Mouse (Mus musculus): ENCODE measurements at regions not wholly inside any gene's neighbourhood (a gene's known extent, or its start where the extent isn't known, plus 50 kb on each side); places are given as distances from the start of the nearest gene placed in this dataset.

- no peak for DNase-seq
These were observed 103.5 kb upstream of the Fut8 start for GRCm38 (mm10) chr12:77134306-77135010.

DNA sequence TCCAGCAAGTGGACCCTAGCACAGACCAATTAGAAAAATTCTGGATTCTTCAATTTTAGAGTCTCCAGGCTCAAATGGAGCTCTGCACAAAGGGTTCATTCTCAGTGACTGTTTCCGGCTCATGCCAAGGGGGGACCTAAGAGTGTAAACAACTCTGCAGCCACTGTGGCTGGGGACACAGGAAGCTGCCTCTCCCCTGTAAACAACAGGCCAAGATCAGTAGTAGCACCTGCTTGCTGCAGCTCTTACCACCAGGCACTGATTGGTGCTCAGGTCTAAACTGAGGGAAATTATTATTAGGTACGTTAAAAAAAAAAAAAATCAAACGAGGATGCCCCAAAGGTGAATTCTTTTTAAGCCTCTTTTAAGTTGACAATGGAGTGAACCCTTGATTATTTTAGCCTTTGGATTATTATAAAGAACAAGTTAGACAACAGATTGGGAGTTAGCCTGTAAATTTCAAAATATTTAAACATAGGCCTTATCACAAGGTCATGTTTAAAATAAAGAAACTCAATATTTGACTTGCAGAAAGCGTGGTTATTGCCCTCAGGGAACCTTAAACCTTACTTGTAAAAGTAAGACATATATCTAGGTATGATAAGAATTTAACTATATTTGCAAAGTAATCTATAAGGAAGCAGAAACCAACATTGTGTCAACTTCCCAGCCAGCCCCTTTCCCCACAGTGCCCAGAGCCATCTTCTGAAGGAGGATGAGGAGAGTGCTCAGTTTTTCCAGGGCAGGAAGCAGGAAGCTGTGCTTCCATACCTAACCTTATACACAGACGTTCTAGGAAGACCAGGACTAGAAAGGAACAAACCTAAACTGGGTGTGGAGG lies 104.2 kb upstream of the Fut8 start:
- DNase-seq, result no peak

- DNase-seq, result no peak
These were observed 106.6 kb upstream of the Fut8 start for GRCm38 (mm10) chr12:77131328-77131727.

GRCm38 (mm10) chr12:77130526-77130925 lies 107.4 kb upstream of the Fut8 start:
- DNase-seq, result no peak

- no peak for DNase-seq
These were observed 113.7 kb upstream of the Fut8 start for GRCm38 (mm10) chr12:77124267-77124666.

- DNase-seq, result no peak
These were observed 124.4 kb upstream of the Fut8 start for GRCm38 (mm10) chr12:77113516-77113915.

DNA sequence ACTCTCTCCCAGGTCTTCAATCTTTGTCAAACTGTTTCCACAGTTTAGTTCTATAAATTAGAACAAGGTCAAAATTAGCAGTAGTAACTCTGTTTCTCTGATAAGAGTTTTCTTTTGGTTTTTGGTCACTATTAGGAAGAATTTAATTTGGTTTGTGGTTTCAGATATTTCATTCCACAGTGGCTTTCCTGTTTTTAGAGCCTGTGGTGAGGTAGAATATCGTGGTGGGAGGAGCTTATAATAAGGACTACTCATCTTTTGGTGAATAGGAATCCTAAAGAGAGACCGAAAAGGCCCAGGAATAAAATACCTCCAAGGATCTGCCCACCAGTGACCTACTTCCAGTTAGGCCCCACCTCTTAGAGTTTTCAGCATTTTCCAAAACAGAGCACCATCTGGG lies 125.8 kb upstream of the Fut8 start:
- no peak for DNase-seq

DNA sequence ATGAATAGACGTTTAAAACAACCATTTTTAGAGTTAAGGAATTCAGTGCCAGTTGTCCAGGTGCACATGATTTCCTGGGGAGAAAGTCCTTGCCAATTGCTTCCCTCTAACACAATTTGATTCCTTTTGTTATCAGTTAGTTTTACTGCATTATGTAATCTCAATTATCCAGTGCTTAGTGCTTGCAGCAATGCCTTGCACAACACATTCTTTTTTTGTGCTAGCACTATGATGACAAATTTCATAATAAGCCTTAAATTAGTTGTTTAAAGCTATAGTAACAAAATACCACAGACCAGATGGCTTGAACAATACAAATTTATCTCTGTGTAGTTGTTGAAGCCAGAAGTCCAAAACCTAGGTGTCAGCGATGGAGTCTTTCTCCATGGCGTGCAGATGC lies 130.7 kb upstream of the Fut8 start:
- no peak for DNase-seq

DNA sequence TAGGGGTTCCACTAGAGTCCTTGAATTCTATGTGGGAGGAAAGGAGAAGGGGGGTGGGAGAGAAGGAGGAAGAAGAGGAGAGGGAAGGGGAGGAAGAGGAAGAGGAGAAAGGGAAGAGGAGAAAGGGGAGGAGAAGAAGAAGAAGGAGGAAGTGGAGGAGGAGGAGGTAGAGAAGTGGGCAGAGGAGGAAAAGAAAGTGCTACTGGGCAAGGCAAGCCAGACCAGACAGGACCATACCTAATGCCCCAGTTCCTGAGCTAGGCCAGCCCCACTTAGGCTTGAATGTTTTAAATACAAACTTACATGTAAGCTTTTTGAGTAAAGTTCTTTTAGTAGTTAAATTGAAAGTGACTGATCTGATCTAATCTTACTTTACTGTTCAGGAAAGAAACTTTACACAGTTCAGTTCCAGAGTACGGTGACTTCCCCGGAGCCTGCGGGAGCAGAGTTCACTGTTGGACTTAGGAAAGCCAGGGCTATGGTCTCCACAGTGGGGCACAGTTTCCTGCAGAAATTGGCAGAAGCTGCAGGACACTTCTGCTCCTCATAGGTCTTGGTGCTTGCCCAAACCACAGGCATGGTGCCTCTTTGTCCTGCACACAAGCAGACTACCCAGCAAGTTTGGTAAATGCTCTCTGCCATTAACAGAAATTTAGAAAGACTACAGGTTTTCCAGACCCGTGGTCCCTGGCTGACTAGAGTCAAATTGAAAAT lies 131.9 kb upstream of the Fut8 start:
- no peak for DNase-seq

- no peak for DNase-seq
These were observed 137.4 kb upstream of the Fut8 start for GRCm38 (mm10) chr12:77100482-77100881.

GRCm38 (mm10) chr12:77099521-77099920 lies 137.5 kb upstream of the Max start:
- no peak for DNase-seq

DNA sequence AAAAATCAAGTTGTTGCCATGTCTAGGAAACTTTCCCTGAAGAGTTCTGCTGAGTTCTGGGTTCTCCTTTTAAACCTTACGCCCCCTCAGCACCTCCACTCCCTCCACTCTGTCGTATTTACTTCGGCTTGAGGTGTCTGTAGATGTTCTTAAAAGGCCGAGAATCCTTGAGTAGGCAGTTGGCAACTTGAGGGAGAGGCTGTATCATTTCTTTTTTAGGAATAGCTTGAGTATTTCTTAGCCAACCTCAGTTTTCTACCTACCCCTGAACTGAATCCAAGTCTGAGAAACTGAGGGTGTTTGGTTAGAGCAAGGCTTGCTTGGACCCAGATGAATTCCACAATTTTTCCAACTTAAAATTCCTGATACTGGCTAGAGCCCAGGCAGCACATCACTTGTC lies 136.8 kb upstream of the Max start:
- DNase-seq, result no peak

DNA sequence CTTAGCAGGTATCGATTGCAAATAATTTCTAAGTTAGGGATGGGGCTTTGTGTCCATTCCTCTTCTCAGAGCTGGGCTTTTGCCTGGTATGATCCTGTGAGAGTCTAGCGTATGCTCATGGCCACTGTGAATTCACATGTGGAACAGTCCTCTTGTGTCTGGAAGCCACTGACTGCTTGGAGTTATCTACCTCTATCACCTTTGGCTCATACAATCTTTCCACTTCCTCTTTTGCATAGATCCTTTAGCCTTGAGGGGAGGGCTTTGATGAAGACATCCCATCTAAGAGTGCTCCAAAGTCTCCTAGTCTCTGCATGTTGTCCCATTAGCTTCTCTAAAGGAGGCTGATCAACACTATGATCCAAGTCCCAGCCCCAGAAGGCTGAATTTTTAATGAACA lies 135.8 kb upstream of the Max start:
- DNase-seq, result no peak

GRCm38 (mm10) chr12:77096461-77096860 lies 134.5 kb upstream of the Max start:
- no peak for DNase-seq

GRCm38 (mm10) chr12:77094999-77095915 lies 133.3 kb upstream of the Max start:
- peak; percentile 12 to 17 for DNase-seq

- DNase-seq, result no peak
These were observed 132.2 kb upstream of the Max start for GRCm38 (mm10) chr12:77094168-77094567.

GRCm38 (mm10) chr12:77092741-77093140 lies 130.7 kb upstream of the Max start:
- peak; percentile 76 to 79 for DNase-seq

- no peak for DNase-seq
These were observed 130.1 kb upstream of the Max start for GRCm38 (mm10) chr12:77092143-77092542.

DNA sequence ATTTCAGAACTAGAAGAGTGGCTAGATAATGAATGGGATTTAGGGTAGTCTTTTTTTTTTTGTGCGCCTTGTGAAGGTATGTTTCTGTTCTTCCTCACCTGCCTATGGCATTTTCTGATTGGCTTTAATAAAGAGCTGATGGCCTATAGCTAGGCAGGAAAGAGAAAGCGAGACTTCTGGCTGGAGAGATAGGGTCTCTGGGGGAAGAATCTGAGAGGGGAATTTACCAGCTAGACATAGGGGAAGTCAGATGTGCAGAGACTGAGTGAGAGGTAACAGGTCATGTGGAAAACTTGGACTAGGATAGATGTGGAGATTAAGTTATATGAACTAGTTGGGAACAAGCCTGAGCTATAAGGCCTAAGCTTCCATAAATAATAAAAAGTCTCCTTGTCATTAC lies 129.7 kb upstream of the Max start:
- DNase-seq, result no peak

DNA sequence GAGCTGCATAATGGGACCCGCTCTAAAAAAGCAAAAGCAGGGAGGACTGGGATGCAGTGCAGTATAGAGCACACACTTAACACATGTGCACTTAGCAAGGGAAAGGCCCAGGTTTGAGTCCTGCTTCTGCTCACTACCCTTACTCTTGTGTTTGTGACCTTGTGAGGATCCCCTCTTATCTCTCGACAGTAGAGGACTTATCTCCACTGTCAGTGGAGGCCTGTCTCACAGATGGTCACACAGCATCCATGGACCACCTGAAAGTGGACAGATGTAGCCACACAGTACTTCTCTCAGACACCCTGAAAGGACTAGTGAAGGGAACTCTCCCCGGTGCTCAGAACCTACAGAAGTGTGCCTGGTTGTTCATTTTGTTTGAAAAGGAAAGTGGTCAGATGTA lies 128.5 kb upstream of the Max start:
- no peak for DNase-seq

DNA sequence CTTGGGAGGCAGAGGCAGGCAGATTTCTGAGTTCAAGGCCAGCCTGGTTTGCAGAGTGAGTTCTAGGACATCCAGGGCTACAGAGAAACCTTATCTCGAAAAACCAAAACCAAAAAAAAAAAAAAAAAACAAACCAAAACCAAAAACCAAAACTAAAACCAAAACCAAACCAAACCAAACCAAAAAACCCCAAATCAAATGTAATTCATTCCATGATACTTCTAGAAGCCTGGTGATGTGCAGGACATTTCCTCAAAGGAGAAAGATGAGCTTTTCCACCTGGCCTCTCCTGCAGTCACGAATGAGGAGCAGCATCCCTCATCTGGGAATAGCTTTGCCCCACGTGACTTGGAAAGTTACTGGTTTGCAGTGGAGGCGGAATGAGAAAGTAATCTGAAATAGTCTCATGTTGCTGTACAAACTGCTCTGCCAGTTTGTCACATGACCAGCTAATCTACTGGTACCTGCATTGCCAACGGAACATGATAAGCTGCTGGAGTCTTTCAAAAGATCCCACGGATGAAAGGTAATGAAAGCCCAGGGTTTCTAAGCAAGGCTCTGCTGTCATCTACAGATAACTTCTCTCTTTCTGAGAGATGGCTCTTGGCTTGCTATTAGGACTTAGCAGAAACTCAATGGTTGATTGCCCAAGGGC lies 127.8 kb upstream of the Max start:
- no peak for DNase-seq

DNA sequence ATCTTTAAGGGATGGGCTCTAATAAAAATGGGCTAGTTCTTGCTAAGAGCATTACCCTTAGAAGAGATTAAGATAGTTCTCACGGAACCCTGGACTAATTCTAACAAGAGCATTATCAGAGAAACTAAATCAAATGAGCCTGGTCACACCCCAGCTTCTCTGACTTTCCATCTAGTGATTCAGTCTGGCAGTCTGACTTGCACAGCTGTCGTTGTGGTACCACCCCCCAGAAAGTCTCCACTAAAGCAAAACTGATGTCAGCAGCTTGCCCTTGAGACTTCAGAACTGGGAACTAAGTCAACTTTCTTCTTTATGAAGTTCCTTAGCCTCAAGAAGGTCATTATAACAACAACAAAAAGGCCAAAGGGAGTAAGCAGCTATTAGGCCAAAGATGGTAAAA lies 126.5 kb upstream of the Max start:
- no peak for DNase-seq

Measured in cerebellum, postnatal 10 days (tissue).